In genomic region chr2:4101370-4101769, GRCm38 (mm10) we compare ENCODE assay signal across 15 mouse cellular contexts.
DNase-seq lines count a peak whose midpoint lies in the region; ATAC-seq and TF ChIP-seq lines count a peak whose summit lies in the region.
"Had no signal": no experiment of that assay in that cellular context is flagged by ENCODE, and none has a peak within 500 bp of the region (broad histone marks: within the 10 kb centered on the region; RNA-seq: fewer than 3 reads in every experiment).

No protein-coding gene starts in this region.

- H3K4me2 ChIP-seq in hindbrain, embryonic 14.5 days (replicated peaks) = no peak overlapping the region
- H3K4me2 ChIP-seq: embryonic facial prominence, embryonic 13.5 days; kidney, embryonic 15.5 days; midbrain, embryonic 12.5 days; neural tube, embryonic 15.5 days had no signal

- no peaks in the 10 kb centered on the region for H3K4me1 ChIP-seq in heart, embryonic 10.5 days
- H3K4me1 ChIP-seq in hindbrain, embryonic 14.5 days (replicated peaks; ENCODE audit: control insufficient read depth, insufficient read depth, low read length) = peaks cover 16% of the 10 kb centered on the region
- H3K4me1 ChIP-seq: kidney, embryonic 15.5 days had no signal

- DNase-seq in heart, adult 8-10 months (ENCODE audit: low spot score) = peak; percentile 42
- no peak for DNase-seq in heart, embryonic 10.5 days (ENCODE audit: low spot score)
- DNase-seq in brain, embryonic 14.5 days (ENCODE audit: low read depth) = peak; percentile 89
- DNase-seq in heart, adult 9 months (ENCODE audit: low spot score in 2 of 2) = peak; percentile 5 to 33
- peak; percentile 61 to 71 for DNase-seq in left cerebral cortex, postnatal 14 days (ENCODE audit: low spot score in 2 of 2)
- DNase-seq in yolk sac, embryonic 10.5 days (ENCODE audit: low spot score) = no peak
- DNase-seq in adrenal gland, postnatal 14 days = no peak
- no peak for DNase-seq in hindbrain, embryonic 14.5 days (ENCODE audit: low spot score)
- DNase-seq: adrenal gland, postnatal 36 days; gastrocnemius, postnatal 10 days; thymus, postnatal 4 days had no signal

- TF ChIP-seq CTCF in brain, embryonic 14.5 days (IDR thresholded peaks at IDR 0.05; ENCODE audit: borderline replicate concordance, extremely low read depth, insufficient read depth, insufficient read length) = no peak

- no peak for TF ChIP-seq POLR2A in brain, embryonic 14.5 days (IDR thresholded peaks at IDR 0.05; ENCODE audit: borderline replicate concordance, extremely low read depth, insufficient read depth, insufficient read length, poor library complexity, severe bottlenecking)

- no peak overlapping the region for H3K9ac ChIP-seq in hindbrain, embryonic 14.5 days
- H3K9ac ChIP-seq: embryonic facial prominence, embryonic 13.5 days; kidney, embryonic 15.5 days; midbrain, embryonic 12.5 days; neural tube, embryonic 15.5 days had no signal

- no peak for ATAC-seq in hindbrain, embryonic 14.5 days (ENCODE audit: low FRiP score)

- no peak overlapping the region for H3K4me3 ChIP-seq in heart, embryonic 10.5 days
- H3K4me3 ChIP-seq in hindbrain, embryonic 14.5 days (replicated peaks; ENCODE audit: low read length) = no peak overlapping the region
- H3K4me3 ChIP-seq: embryonic facial prominence, embryonic 13.5 days; kidney, embryonic 15.5 days; midbrain, embryonic 12.5 days; neural tube, embryonic 15.5 days had no signal

- no peak overlapping the region for H3K27ac ChIP-seq in heart, embryonic 10.5 days
- no peak overlapping the region for H3K27ac ChIP-seq in hindbrain, embryonic 14.5 days
- H3K27ac ChIP-seq: embryonic facial prominence, embryonic 13.5 days; kidney, embryonic 15.5 days; midbrain, embryonic 12.5 days; neural tube, embryonic 15.5 days had no signal

- no peaks in the 10 kb centered on the region for H3K36me3 ChIP-seq in heart, embryonic 10.5 days
- no peaks in the 10 kb centered on the region for H3K36me3 ChIP-seq in hindbrain, embryonic 14.5 days (replicated peaks; ENCODE audit: control insufficient read depth, insufficient read depth)
- H3K36me3 ChIP-seq: embryonic facial prominence, embryonic 13.5 days; kidney, embryonic 15.5 days; midbrain, embryonic 12.5 days; neural tube, embryonic 15.5 days had no signal

- 76% methylated on average over 2 of the region's 2 CpGs for WGBS in heart, embryonic 10.5 days
- WGBS in hindbrain, embryonic 14.5 days = 73% methylated on average over 2 of the region's 2 CpGs

- H3K27me3 ChIP-seq in heart, embryonic 10.5 days (ENCODE audit: insufficient read depth, poor library complexity, severe bottlenecking) = no peaks in the 10 kb centered on the region
- H3K27me3 ChIP-seq in hindbrain, embryonic 14.5 days (ENCODE audit: control insufficient read depth, insufficient read depth, low read length) = no peaks in the 10 kb centered on the region
- H3K27me3 ChIP-seq: embryonic facial prominence, embryonic 13.5 days; kidney, embryonic 15.5 days; neural tube, embryonic 15.5 days had no signal

- no peaks in the 10 kb centered on the region for H3K9me3 ChIP-seq in heart, embryonic 10.5 days
- H3K9me3 ChIP-seq in hindbrain, embryonic 14.5 days (ENCODE audit: control insufficient read depth, low read length) = no peaks in the 10 kb centered on the region
- H3K9me3 ChIP-seq: embryonic facial prominence, embryonic 13.5 days; kidney, embryonic 15.5 days; midbrain, embryonic 12.5 days; neural tube, embryonic 15.5 days had no signal

- intact Hi-C loops in left cerebral cortex, postnatal 14 days (cut with DNase I) = no loop called here

Comparison
In these comparisons a context has a peak if more than half of its experiments do, and no peak if none do; other contexts are left out.
1. DNase-seq: peak in heart, adult 8-10 months (single experiment), brain, embryonic 14.5 days (single experiment), heart, adult 9 months (2 of 2) and left cerebral cortex, postnatal 14 days (2 of 2); none in heart, embryonic 10.5 days (single experiment), yolk sac, embryonic 10.5 days (single experiment), adrenal gland, postnatal 14 days (single experiment) and hindbrain, embryonic 14.5 days (single experiment).